Mouse (Mus musculus): Measurements from ENCODE around the gene Cdk6. TPM values are rescaled to one million over a fixed set of nuclear protein-coding genes. Genes with fewer than 3 reads are reported as not detected.

The Cdk6 gene
- total and polyA plus RNA-seq, 3 experiments, result 79.0 to 318 (median 197) TPM

DNA sequence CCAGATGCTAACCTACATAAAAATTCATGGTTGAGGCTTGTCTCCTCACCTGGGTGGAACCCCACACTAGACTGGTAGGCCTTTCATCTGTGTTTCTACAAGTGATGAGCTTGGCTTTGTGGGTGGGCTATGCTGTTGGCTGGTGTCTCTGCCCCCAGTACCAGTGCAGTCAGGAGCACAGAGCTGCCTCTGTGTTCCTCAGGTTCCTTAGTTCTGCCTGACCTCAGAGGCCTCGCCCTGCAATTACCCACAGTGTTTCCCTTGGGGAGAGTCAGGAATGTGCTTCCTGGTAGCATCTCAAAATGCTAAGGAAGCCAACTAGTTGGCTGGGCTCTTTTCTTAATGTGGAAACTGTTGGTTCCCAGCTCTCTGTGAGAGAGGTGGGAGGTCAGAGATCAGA, 35.1 kb upstream of the Cdk6 start:
- peaks cover 4 to 5% of the 10 kb centered on the region in 2 experiments for H3K4me1 ChIP-seq (ENCODE audit: control insufficient read depth in 1 of 2, insufficient read depth in 2 of 2, low read length in 2 of 2)
- H3K4me3 ChIP-seq (ENCODE audit: control insufficient read depth in 1 of 2, insufficient read depth in 1 of 2, low read depth in 2 of 2, low read length in 2 of 2), result no peak overlapping the region
- peaks cover 0 to 4% of the 10 kb centered on the region in 2 experiments; a peak in 2 of 4 replicates for H3K36me3 ChIP-seq (ENCODE audit: control insufficient read depth in 1 of 2, insufficient read depth in 2 of 2, low read length in 2 of 2)
- no peak for DNase-seq (ENCODE audit: low read depth, low spot score)
- H3K27ac ChIP-seq (ENCODE audit: control insufficient read depth, low read depth, low read length), result no peak overlapping the region
- H3K27me3 ChIP-seq (ENCODE audit: control insufficient read depth in 1 of 2, insufficient read depth in 2 of 2, low read length in 2 of 2), result no peaks in the 10 kb centered on the region
- no peaks in the 10 kb centered on the region for H3K9me3 ChIP-seq (replicated peaks; ENCODE audit: insufficient read depth, low read length)
- TF ChIP-seq POLR2A (IDR thresholded peaks at IDR 0.05; ENCODE audit: control insufficient read depth in 1 of 2, insufficient read depth in 1 of 2, low read depth in 1 of 2, low read length in 2 of 2, poor library complexity in 1 of 2), result no peak
- TF ChIP-seq MAFK (IDR thresholded peaks at IDR 0.05; ENCODE audit: borderline replicate concordance, low read depth, low read length), result no peak
- no peak for TF ChIP-seq USF1 (IDR thresholded peaks at IDR 0.05; ENCODE audit: low read depth, low read length)
- TF ChIP-seq CHD2 (IDR thresholded peaks at IDR 0.05; ENCODE audit: low read length), result no peak
- TF ChIP-seq SIN3A (IDR thresholded peaks at IDR 0.05; ENCODE audit: low read length), result no peak
- TF ChIP-seq MEF2A (IDR thresholded peaks at IDR 0.05; ENCODE audit: extremely low read depth, insufficient replicate concordance, low read depth, low read length, poor library complexity, severe bottlenecking), result no peak
- no peak for TF ChIP-seq KAT2A (conservative IDR thresholded peaks at IDR 0.05; ENCODE audit: low read depth, low read length)
- TF ChIP-seq CHD1 (IDR thresholded peaks at IDR 0.05; ENCODE audit: low read depth, low read length), result no peak
- TF ChIP-seq GABPA (IDR thresholded peaks at IDR 0.05; ENCODE audit: low read depth, low read length), result no peak
- TF ChIP-seq CTCF (IDR thresholded peaks at IDR 0.05 in 2 of 3, conservative IDR thresholded peaks at IDR 0.05 in 1 of 3; ENCODE audit: control insufficient read depth in 1 of 3, insufficient read depth in 1 of 3, low read depth in 2 of 3, low read length in 3 of 3, poor library complexity in 1 of 3, severe bottlenecking in 1 of 3), result no peak
- no peak for TF ChIP-seq GATA1 (IDR thresholded peaks at IDR 0.05; ENCODE audit: low read depth, low read length)
- no peak for TF ChIP-seq MAX (IDR thresholded peaks at IDR 0.05; ENCODE audit: low read length)
- TF ChIP-seq BHLHE40 (IDR thresholded peaks at IDR 0.05; ENCODE audit: borderline replicate concordance, low read depth, low read length), result no peak
- TF ChIP-seq JUND (IDR thresholded peaks at IDR 0.05; ENCODE audit: low read depth, low read length), result no peak
- TF ChIP-seq ZNF384 (IDR thresholded peaks at IDR 0.05; ENCODE audit: low read depth, low read length), result no peak
- TF ChIP-seq TCF12 (IDR thresholded peaks at IDR 0.05; ENCODE audit: low read depth, low read length), result no peak
- no peak for TF ChIP-seq SMC3 (IDR thresholded peaks at IDR 0.05; ENCODE audit: low read depth, low read length)
- no peak for TF ChIP-seq ZKSCAN1 (IDR thresholded peaks at IDR 0.05; ENCODE audit: low read depth, low read length)
- TF ChIP-seq MXI1 (IDR thresholded peaks at IDR 0.05; ENCODE audit: low read depth, low read length), result no peak
- TF ChIP-seq EP300 (IDR thresholded peaks at IDR 0.05; ENCODE audit: low read depth in 1 of 2, low read length in 2 of 2), result no peak
- H3K79me2 ChIP-seq (ENCODE audit: control insufficient read depth, insufficient read depth, low read length, poor library complexity), result no peaks in the 10 kb centered on the region
- H3K9ac ChIP-seq (ENCODE audit: control insufficient read depth, low read depth, low read length, poor library complexity, severe bottlenecking), result no peak overlapping the region

DNA sequence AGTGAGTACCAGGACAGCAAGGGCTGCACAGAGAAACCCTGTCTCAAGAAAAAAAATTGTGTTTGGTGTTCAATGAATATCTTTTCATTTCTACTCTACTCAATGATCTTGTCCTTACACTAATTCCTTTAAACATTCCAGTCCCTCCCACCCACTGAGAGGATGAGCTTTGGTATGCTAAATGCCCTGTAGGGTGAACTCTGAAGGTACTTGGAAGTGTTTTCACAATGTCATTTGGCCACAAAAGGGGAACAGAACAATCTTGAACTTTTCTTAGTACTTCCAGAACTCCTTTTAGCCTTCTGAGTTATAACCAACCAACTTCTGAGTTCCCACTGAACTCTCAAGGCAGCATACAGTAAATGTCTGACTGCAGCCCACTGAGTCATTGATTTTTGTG, 32.2 kb upstream of the Cdk6 start:
- TF ChIP-seq ELF1 (IDR thresholded peaks at IDR 0.05; ENCODE audit: low read depth, low read length) (no peak), JUND (IDR thresholded peaks at IDR 0.05; ENCODE audit: low read depth, low read length) (no peak), RAD21 (IDR thresholded peaks at IDR 0.05; ENCODE audit: low read depth, low read length) (no peak), POLR2AphosphoS2 (IDR thresholded peaks at IDR 0.05; ENCODE audit: low read length) (no peak), NRF1 (IDR thresholded peaks at IDR 0.05; ENCODE audit: insufficient read depth, low read depth, low read length, poor library complexity, severe bottlenecking) (no peak)
- no peak overlapping the region for H3K4me3 ChIP-seq (ENCODE audit: control insufficient read depth in 1 of 2, insufficient read depth in 1 of 2, low read depth in 2 of 2, low read length in 2 of 2)
- DNase-seq (ENCODE audit: low read depth, low spot score), result no peak
- no peak overlapping the region for H3K27ac ChIP-seq (ENCODE audit: control insufficient read depth, low read depth, low read length)
- H3K79me2 ChIP-seq (ENCODE audit: control insufficient read depth, insufficient read depth, low read length, poor library complexity), result no peaks in the 10 kb centered on the region
- no peaks in the 10 kb centered on the region for H3K36me3 ChIP-seq (ENCODE audit: control insufficient read depth in 1 of 2, insufficient read depth in 2 of 2, low read length in 2 of 2)
- no peak overlapping the region for H3K9ac ChIP-seq (ENCODE audit: control insufficient read depth, low read depth, low read length, poor library complexity, severe bottlenecking)
- H3K9me3 ChIP-seq (replicated peaks; ENCODE audit: insufficient read depth, low read length), result no peaks in the 10 kb centered on the region
- no peaks in the 10 kb centered on the region for H3K4me1 ChIP-seq (ENCODE audit: control insufficient read depth in 1 of 2, insufficient read depth in 2 of 2, low read length in 2 of 2)
- no peaks in the 10 kb centered on the region for H3K27me3 ChIP-seq (ENCODE audit: control insufficient read depth in 1 of 2, insufficient read depth in 2 of 2, low read length in 2 of 2)
